Mouse (Mus musculus) midbrain, embryonic 16.5 days (tissue): ENCODE measurements around the gene Serpina5. TPM values are rescaled to one million over a fixed set of nuclear protein-coding genes. Genes with fewer than 3 reads are reported as not detected.
A peak's percentile ranks its signal among the peaks of the same experiment; 100 is the strongest.

Experiments
- ATAC-seq: fragments of 200-750 bp; cut with Nextera tagmentation; 2 replicates; pipeline ENCODE4 v1.8.0; 2017; ENCODE audit warnings: moderate TSS enrichment
- H3K27ac ChIP-seq: fragments of 300-500 bp; sonication (generic); 2 replicates; pipeline ENCODE4 v1.5.1; 2014; ENCODE audit warnings: mild to moderate bottlenecking, low read length, mixed read lengths
- H3K27me3 ChIP-seq: fragments of 300-500 bp; sonication (generic); 2 replicates; pipeline ENCODE4 v1.6.1; 2014; ENCODE audit warnings: low read depth, low read length, mixed read lengths; ENCODE audit not compliant: control insufficient read depth, insufficient read depth
- H3K36me3 ChIP-seq: fragments of 300-500 bp; sonication (generic); 2 replicates; pipeline ENCODE4 v1.6.1; 2014; ENCODE audit warnings: mild to moderate bottlenecking, low read length, moderate library complexity, mixed read lengths; ENCODE audit not compliant: control insufficient read depth, insufficient read depth
- H3K4me1 ChIP-seq: fragments of 300-500 bp; sonication (generic); 2 replicates; pipeline ENCODE4 v1.6.1; 2014; ENCODE audit warnings: mild to moderate bottlenecking, low read length, mixed read lengths; ENCODE audit not compliant: control insufficient read depth, insufficient read depth
- H3K4me2 ChIP-seq: fragments of 300-500 bp; sonication (generic); 2 replicates; pipeline ENCODE4 v1.6.1; 2014; ENCODE audit warnings: mild to moderate bottlenecking, low read length, mixed read lengths
- H3K4me3 ChIP-seq: fragments of 300-500 bp; sonication (generic); 2 replicates; pipeline ENCODE4 v1.5.1; 2014; ENCODE audit warnings: low read depth, mild to moderate bottlenecking, low read length, moderate library complexity, mixed read lengths
- H3K9ac ChIP-seq: fragments of 300-500 bp; sonication (generic); 2 replicates; pipeline ENCODE4 v1.6.1; 2014; ENCODE audit warnings: low read depth, low read length, mixed read lengths
- H3K9me3 ChIP-seq: fragments of 300-500 bp; sonication (generic); replicated peaks from 2 replicates; pipeline ENCODE4 v1.6.1; 2014; ENCODE audit warnings: mild to moderate bottlenecking, low read length, mixed read lengths; ENCODE audit not compliant: control insufficient read depth, poor library complexity, severe bottlenecking
- WGBS: fragments of 180-500 bp; shearing (Covaris S2); extraction: QIAGEN DNeasy Blood & Tissue Kit; methylation state at CpG from one replicate; pipeline ENCODE4 v1.1.7; 2014; 5-methylcytosine and 5-hydroxymethylcytosine counted together
- polyA plus RNA-seq: library from polyadenylated mRNA; unstranded; fragments of >200 nt; fragmentation: Nextera tagmentation; extraction: Ambion mirVana; gene quantifications from 2 replicates; pipeline ENCODE4 v1.2.1, GENCODE M21; 2015

Gene Serpina5
- polyA plus RNA-seq, 1 experiment from 2014 or later, result not detected

- Histone ChIP-seq H3K9me3 (no peaks in the 10 kb centered on the region), H3K4me2 (peak overlapping the region; percentile 38), H3K4me1 (no peaks in the 10 kb centered on the region), H3K27ac (peak overlapping the region; percentile 36; the same call in 1 of the 2 replicates), H3K9ac (peak overlapping the region; percentile 28; the same call in 1 of the 2 replicates), H3K36me3 (no peaks in the 10 kb centered on the region), H3K27me3 (no peaks in the 10 kb centered on the region), H3K4me3 (peak overlapping the region; percentile 27)
- peak; percentile 76 for ATAC-seq
- WGBS, result 26% methylated on average over 4 of the region's 4 CpGs
Observed at GRCm38 (mm10) chr12:104067549-104067948, 33.4 kb upstream of the Serpina5 start.

- peak; percentile 79 for ATAC-seq
- H3K4me2 ChIP-seq, result no peak overlapping the region
- no peak overlapping the region for H3K4me3 ChIP-seq
- H3K27me3 ChIP-seq, result no peaks in the 10 kb centered on the region
- no peak overlapping the region for H3K9ac ChIP-seq
- no peaks in the 10 kb centered on the region for H3K9me3 ChIP-seq
- H3K36me3 ChIP-seq, result no peaks in the 10 kb centered on the region
- H3K27ac ChIP-seq, result no peak overlapping the region
- WGBS, result 3% methylated on average over 2 of the region's 2 CpGs
- no peaks in the 10 kb centered on the region for H3K4me1 ChIP-seq
Observed at GRCm38 (mm10) chr12:104069620-104070019, 31.3 kb upstream of the Serpina5 start.

GRCm38 (mm10) chr12:104071708-104072107 is 29.2 kb upstream of the Serpina5 start:
- H3K4me3 ChIP-seq, result no peak overlapping the region
- H3K27me3 ChIP-seq, result no peaks in the 10 kb centered on the region
- H3K9me3 ChIP-seq, result no peaks in the 10 kb centered on the region
- no peak overlapping the region for H3K27ac ChIP-seq
- H3K9ac ChIP-seq, result no peak overlapping the region
- H3K36me3 ChIP-seq, result no peaks in the 10 kb centered on the region
- WGBS, result 44% methylated on average over 1 of the region's 1 CpGs
- H3K4me1 ChIP-seq, result no peaks in the 10 kb centered on the region
- H3K4me2 ChIP-seq, result no peak overlapping the region
- ATAC-seq, result no peak

GRCm38 (mm10) chr12:104072286-104072685 is 28.6 kb upstream of the Serpina5 start:
- 63% methylated on average over 5 of the region's 5 CpGs for WGBS
- no peaks in the 10 kb centered on the region for H3K27me3 ChIP-seq
- ATAC-seq, result no peak
- H3K9me3 ChIP-seq, result no peaks in the 10 kb centered on the region
- H3K36me3 ChIP-seq, result no peaks in the 10 kb centered on the region
- H3K4me1 ChIP-seq, result no peaks in the 10 kb centered on the region
- H3K4me3 ChIP-seq, result no peak overlapping the region
- H3K9ac ChIP-seq, result no peak overlapping the region
- H3K27ac ChIP-seq, result no peak overlapping the region
- H3K4me2 ChIP-seq, result no peak overlapping the region

- Histone ChIP-seq H3K4me1 (no peaks in the 10 kb centered on the region), H3K9ac (no peak overlapping the region), H3K9me3 (0 out of 2 replicates have a peak, but pooled peaks cover 5% of the 10 kb centered on the region), H3K27me3 (no peaks in the 10 kb centered on the region), H3K27ac (no peak overlapping the region), H3K36me3 (no peaks in the 10 kb centered on the region), H3K4me3 (no peak overlapping the region), H3K4me2 (no peak overlapping the region)
- ATAC-seq, result no peak
- 80% methylated on average over 2 of the region's 2 CpGs for WGBS
Observed at GRCm38 (mm10) chr12:104090119-104090518, 10.8 kb upstream of the Serpina5 start.

GRCm38 (mm10) chr12:104091303-104091702 is 9.6 kb upstream of the Serpina5 start:
- no peak overlapping the region for H3K9ac ChIP-seq
- 0 out of 2 replicates have a peak, but pooled peaks cover 5% of the 10 kb centered on the region for H3K9me3 ChIP-seq
- H3K4me3 ChIP-seq, result no peak overlapping the region
- ATAC-seq, result no peak
- no peaks in the 10 kb centered on the region for H3K27me3 ChIP-seq
- H3K36me3 ChIP-seq, result no peaks in the 10 kb centered on the region
- no peak overlapping the region for H3K4me2 ChIP-seq
- WGBS, result 69% methylated on average over 1 of the region's 1 CpGs
- no peak overlapping the region for H3K27ac ChIP-seq
- no peaks in the 10 kb centered on the region for H3K4me1 ChIP-seq

- no peak overlapping the region for H3K4me2 ChIP-seq
- no peak for ATAC-seq
Observed at GRCm38 (mm10) chr12:104105847-104106246, 4.9 kb downstream of the Serpina5 start.

GRCm38 (mm10) chr12:104106919-104107318 is 6.0 kb downstream of the Serpina5 start:
- no peaks in the 10 kb centered on the region for H3K36me3 ChIP-seq
- no peaks in the 10 kb centered on the region for H3K4me1 ChIP-seq
- H3K9me3 ChIP-seq, result no peaks in the 10 kb centered on the region
- H3K9ac ChIP-seq, result no peak overlapping the region
- H3K4me3 ChIP-seq, result no peak overlapping the region
- H3K4me2 ChIP-seq, result no peak overlapping the region
- H3K27me3 ChIP-seq, result no peaks in the 10 kb centered on the region
- no peak for ATAC-seq
- no peak overlapping the region for H3K27ac ChIP-seq

More at GRCm38 (mm10) chr12:104105847-104106246, 4.9 kb downstream of the Serpina5 start:
- Histone ChIP-seq H3K4me3 (no peak overlapping the region), H3K4me1 (no peaks in the 10 kb centered on the region), H3K9ac (no peak overlapping the region), H3K27ac (no peak overlapping the region), H3K9me3 (no peaks in the 10 kb centered on the region), H3K27me3 (no peaks in the 10 kb centered on the region), H3K36me3 (no peaks in the 10 kb centered on the region)

- Histone ChIP-seq H3K4me1 (no peaks in the 10 kb centered on the region), H3K27ac (no peak overlapping the region), H3K36me3 (no peaks in the 10 kb centered on the region), H3K4me3 (no peak overlapping the region), H3K4me2 (no peak overlapping the region), H3K9me3 (no peaks in the 10 kb centered on the region), H3K27me3 (no peaks in the 10 kb centered on the region), H3K9ac (no peak overlapping the region)
- no peak for ATAC-seq
- 79% methylated on average over 2 of the region's 2 CpGs for WGBS
Observed at GRCm38 (mm10) chr12:104108507-104108906, 7.6 kb downstream of the Serpina5 start.
